Mouse (Mus musculus) liver, adult 2 months (tissue): ENCODE data around the gene Gng7.

Experiments
- CTCF ChIP-seq: fragments of 200-500 bp; IDR thresholded peaks from 2 replicates; pipeline ENCODE4 v1.5.1; 2011; ENCODE audit warnings: low read depth, low read length, control low read depth
- POLR2A ChIP-seq: fragments of 200-500 bp; IDR thresholded peaks from 2 replicates; pipeline ENCODE4 v1.6.1; 2011; ENCODE audit warnings: low read length, control low read depth; ENCODE audit not compliant: insufficient read depth; ENCODE audit errors: extremely low read depth

- TF ChIP-seq CTCF (no peak), POLR2A (no peak)
Measured at GRCm38 (mm10) chr10:80930361-80931152, 84.2 kb downstream of the Gng7 start.
